Mouse (Mus musculus) embryonic facial prominence, embryonic 12.5 days (tissue): ENCODE data around the gene Hpf1. TPM values are rescaled to one million over a fixed set of nuclear protein-coding genes. Genes with fewer than 3 reads are reported as not detected.

Experiments used
- ATAC-seq: fragments of 200-750 bp; cut with Nextera tagmentation; 2 replicates; pipeline ENCODE4 v1.8.0; 2017; ENCODE audit not compliant: insufficient number of reproducible peaks, insufficient read depth, low FRiP score, low TSS enrichment
- H3K27ac ChIP-seq: fragments of 300-500 bp; sonication (generic); 2 replicates; pipeline ENCODE4 v1.5.1; 2016; ENCODE audit warnings: mild to moderate bottlenecking
- H3K27me3 ChIP-seq: fragments of 300-500 bp; sonication (generic); 2 replicates; pipeline ENCODE4 v1.6.1; 2016; ENCODE audit warnings: mild to moderate bottlenecking, moderate library complexity
- H3K36me3 ChIP-seq: fragments of 300-500 bp; sonication (generic); 2 replicates; pipeline ENCODE4 v1.6.1; 2016; ENCODE audit warnings: mild to moderate bottlenecking
- H3K4me1 ChIP-seq: fragments of 300-500 bp; sonication (generic); 2 replicates; pipeline ENCODE4 v1.6.1; 2016
- H3K4me2 ChIP-seq: fragments of 300-500 bp; sonication (generic); replicated peaks from 2 replicates; pipeline ENCODE4 v1.6.1; 2016; ENCODE audit warnings: mild to moderate bottlenecking, moderate library complexity
- H3K4me3 ChIP-seq: fragments of 300-500 bp; sonication (generic); 2 replicates; pipeline ENCODE4 v1.5.1; 2016; ENCODE audit warnings: mild to moderate bottlenecking
- H3K9ac ChIP-seq: fragments of 300-500 bp; sonication (generic); 2 replicates; pipeline ENCODE4 v1.6.1; 2016; ENCODE audit warnings: mild to moderate bottlenecking, moderate library complexity
- H3K9me3 ChIP-seq: fragments of 300-500 bp; sonication (generic); 2 replicates; pipeline ENCODE4 v1.6.1; 2016; ENCODE audit warnings: mild to moderate bottlenecking, moderate library complexity
- WGBS: fragments of 180-500 bp; shearing (Covaris S2); methylation state at CpG from one replicate; pipeline ENCODE4 v1.1.7; 2016; 5-methylcytosine and 5-hydroxymethylcytosine counted together
- polyA plus RNA-seq: library from polyadenylated mRNA; unstranded; fragments of >200 nt; fragmentation: Nextera tagmentation; extraction: Ambion mirVana; gene quantifications from 2 replicates; pipeline ENCODE4 v1.2.1, GENCODE M21; 2016

The Hpf1 gene
- polyA plus RNA-seq, 1 experiment from 2014 or later = 121 TPM

DNA sequence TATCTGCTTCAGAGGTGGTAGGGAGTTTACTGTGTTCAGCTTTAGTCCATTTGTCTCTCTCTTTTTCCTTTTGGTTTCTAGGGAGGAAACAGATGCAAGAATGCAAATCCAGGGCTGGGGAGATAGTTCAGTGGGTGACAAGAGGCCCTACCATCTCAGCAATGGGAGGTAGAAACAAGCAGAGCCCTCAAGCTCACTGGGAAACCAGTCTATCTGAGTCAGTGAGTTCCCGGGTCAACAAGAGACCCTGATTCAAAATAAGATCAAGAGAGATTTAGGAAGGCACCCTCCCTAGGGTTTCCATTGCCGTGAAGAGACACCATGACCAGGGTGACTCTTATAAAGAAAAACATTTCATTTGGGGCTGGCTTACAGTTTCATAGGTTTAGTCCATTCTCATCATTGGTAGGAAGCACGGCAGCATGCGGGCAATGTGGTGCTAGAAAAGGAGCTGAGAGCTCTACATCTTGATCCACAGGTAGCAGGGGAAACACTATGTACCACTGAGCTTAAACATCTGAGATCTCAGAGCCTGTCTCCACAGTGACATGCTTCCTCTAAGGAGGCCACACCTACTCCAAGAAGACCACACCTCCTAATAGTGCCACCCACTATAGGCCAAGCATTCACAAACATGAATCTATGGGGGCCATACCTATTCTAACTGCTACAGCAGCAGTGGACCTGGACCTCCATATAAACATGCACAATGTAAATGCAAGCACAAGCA is 21.8 kb upstream of the Hpf1 start:
- Histone ChIP-seq H3K4me3 (no peak overlapping the region), H3K4me1 (no peaks in the 10 kb centered on the region), H3K27ac (no peak overlapping the region), H3K9me3 (no peaks in the 10 kb centered on the region), H3K36me3 (no peaks in the 10 kb centered on the region), H3K27me3 (no peaks in the 10 kb centered on the region), H3K4me2 (no peak overlapping the region), H3K9ac (no peak overlapping the region)
- ATAC-seq = no peak
- WGBS = 88% methylated on average over 4 of the region's 4 CpGs

DNA sequence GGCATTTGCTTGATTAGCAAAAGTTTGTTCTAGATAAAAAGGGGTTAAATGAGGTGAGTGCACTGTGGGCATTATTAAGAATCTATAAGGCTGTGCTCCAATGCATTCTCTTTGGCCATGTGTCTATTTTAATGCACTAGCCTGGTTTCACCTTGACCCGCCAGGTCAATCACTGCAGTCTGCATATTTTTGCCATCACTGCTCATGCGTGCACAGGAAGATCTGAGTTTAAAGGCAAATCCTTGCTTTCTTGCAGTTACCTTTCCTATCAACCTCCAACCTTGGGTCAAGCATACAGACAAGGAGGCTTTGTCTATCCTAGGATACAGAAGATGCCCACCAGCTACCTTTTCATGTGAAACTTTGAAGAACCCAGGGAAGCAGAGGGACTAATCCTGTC is 20.5 kb upstream of the Hpf1 start:
- no peak for ATAC-seq
- 78% methylated on average over 2 of the region's 2 CpGs for WGBS
- Histone ChIP-seq H3K9ac (no peak overlapping the region), H3K36me3 (no peaks in the 10 kb centered on the region), H3K4me3 (no peak overlapping the region), H3K4me2 (no peak overlapping the region), H3K9me3 (no peaks in the 10 kb centered on the region), H3K27ac (no peak overlapping the region), H3K27me3 (no peaks in the 10 kb centered on the region), H3K4me1 (no peaks in the 10 kb centered on the region)

DNA sequence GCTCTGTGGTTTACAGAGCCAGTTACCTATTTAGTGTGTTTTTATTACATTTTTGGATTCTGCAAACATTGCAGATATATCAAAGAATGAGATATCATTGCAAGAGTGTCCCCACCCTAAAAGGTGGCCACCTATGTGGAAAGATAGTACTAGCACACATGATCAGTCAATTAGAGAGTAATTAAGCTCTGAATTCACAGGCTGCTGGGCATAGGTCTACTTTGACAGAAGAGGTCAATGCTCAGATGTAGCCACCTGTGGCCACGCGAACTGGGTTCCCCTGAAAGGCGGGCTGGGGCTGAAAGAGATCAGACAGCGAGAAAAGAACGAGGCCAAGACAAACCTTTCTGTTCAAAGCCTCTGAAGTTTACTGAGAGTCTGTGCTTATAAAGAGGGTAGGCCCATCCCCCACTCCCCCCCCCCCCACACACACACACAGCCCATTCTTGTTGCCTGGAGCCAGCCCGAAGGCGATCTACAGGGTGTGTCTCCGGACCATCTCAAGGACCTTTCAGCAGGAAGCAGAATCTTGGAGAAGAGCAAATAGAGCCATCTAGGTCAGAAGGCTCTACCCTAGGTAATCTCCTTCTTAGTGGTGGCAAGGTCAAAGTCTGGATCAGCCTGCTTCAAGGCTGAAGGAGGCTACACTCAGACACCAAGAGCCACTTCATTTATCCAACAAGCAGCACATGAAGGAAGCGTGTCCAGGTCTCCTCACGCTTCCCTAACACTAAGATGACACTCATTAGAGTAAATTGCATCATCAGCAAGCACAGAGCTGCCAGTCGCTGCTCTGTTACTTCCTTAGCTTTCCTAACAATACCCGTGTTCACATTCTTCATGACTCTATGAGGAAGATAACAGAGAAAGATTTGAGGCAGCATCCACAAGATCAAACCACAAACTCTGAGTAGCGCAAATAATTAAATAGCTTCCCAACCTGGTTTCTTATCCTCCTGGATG is 19.7 kb upstream of the Hpf1 start:
- no peaks in the 10 kb centered on the region for H3K4me1 ChIP-seq
- no peak overlapping the region for H3K9ac ChIP-seq
- WGBS = 89% methylated on average over 13 of the region's 13 CpGs
- ATAC-seq = no peak
- no peaks in the 10 kb centered on the region for H3K9me3 ChIP-seq
- H3K4me2 ChIP-seq = no peak overlapping the region
- H3K27ac ChIP-seq = no peak overlapping the region
- no peaks in the 10 kb centered on the region for H3K27me3 ChIP-seq
- H3K4me3 ChIP-seq = no peak overlapping the region
- no peaks in the 10 kb centered on the region for H3K36me3 ChIP-seq

DNA sequence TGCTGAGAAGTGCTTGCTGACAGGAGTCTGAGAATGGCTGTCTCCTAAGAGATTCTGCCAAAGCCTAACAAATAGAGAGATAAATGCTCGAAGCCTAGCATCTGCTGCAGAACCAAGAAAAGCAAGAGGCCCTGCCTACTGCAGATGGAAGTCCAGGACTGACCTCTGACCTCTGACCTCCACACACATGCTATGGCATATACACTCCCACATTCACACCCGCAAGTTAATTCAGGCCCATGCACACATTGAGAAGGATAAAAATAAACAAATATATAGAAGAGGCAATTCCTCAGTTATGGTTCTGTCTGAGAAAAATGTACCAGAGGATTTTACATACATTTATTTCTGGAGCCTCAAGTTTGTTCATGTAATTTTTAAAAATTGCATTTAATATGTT is 11.6 kb upstream of the Hpf1 start:
- no peak for ATAC-seq
- 76% methylated on average over 2 of the region's 2 CpGs for WGBS
- H3K27me3 ChIP-seq = no peaks in the 10 kb centered on the region
- H3K27ac ChIP-seq = no peak overlapping the region
- H3K4me2 ChIP-seq = no peak overlapping the region
- H3K36me3 ChIP-seq = no peaks in the 10 kb centered on the region
- no peak overlapping the region for H3K9ac ChIP-seq
- no peak overlapping the region for H3K4me3 ChIP-seq
- H3K4me1 ChIP-seq = no peaks in the 10 kb centered on the region
- no peaks in the 10 kb centered on the region for H3K9me3 ChIP-seq

DNA sequence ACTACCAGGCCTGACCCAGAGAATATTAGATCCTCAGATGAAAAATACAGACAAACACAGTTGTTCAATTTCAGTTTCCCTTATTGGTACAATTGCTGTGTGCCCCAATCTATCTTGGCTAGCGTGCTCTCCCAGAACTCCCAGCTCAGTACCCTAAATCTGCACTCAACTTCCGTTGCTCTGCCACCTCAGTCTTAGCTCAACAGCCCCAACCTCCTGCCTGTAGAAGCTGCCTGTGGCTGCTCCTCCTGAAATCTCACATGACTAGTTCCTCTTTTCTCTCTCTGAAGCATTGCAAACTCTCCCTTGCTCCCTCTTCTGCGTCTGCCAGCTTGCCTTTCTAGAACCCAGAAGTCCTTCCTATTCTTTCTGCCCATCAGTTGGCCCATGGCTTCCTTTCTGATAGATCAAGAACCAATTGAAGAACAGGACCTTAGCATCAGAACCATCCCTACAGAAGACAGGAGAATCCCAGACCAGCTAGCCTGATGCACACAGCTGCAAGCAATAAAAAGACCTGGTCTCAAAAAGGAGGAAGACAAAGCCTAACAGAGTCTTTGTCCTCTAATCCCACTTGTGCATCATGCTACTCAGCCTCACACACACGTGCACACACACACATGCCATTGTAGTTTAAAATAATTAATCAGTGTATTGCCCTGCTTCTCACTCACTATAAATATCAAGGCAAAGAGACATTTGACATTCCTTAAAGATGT is 6.6 kb upstream of the Hpf1 start:
- 78% methylated on average over 4 of the region's 4 CpGs for WGBS
- H3K4me3 ChIP-seq = no peak overlapping the region
- ATAC-seq = no peak
- no peaks in the 10 kb centered on the region for H3K27me3 ChIP-seq
- no peaks in the 10 kb centered on the region for H3K4me1 ChIP-seq
- H3K4me2 ChIP-seq = no peak overlapping the region
- H3K36me3 ChIP-seq = no peaks in the 10 kb centered on the region
- no peak overlapping the region for H3K9ac ChIP-seq
- no peaks in the 10 kb centered on the region for H3K9me3 ChIP-seq
- no peak overlapping the region for H3K27ac ChIP-seq

DNA sequence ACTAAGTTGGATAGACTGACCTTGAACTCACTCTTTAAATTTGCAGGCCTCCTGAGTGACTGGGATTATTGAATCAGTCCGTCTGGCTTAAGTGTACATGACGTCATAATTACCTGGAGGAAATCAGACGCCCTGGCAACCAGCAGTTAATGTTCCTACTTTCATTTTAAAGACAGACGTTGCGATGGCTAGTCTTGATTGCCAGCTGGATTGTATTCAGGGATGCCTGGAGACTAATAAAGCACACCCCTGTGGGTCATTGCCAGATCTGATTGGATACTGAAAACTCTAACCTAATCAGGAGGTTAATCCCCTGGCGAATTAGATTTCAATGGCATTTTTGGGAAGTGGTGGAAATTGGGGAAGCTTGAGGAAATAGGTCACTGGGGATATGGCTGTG is 3.5 kb upstream of the Hpf1 start:
- Histone ChIP-seq H3K4me2 (no peak overlapping the region), H3K9me3 (no peaks in the 10 kb centered on the region), H3K36me3 (no peaks in the 10 kb centered on the region), H3K4me3 (no peak overlapping the region), H3K27me3 (no peaks in the 10 kb centered on the region), H3K27ac (no peak overlapping the region), H3K4me1 (peaks cover 9% of the 10 kb centered on the region), H3K9ac (no peak overlapping the region)
- no peak for ATAC-seq
- 20% methylated on average over 6 of the region's 6 CpGs for WGBS

DNA sequence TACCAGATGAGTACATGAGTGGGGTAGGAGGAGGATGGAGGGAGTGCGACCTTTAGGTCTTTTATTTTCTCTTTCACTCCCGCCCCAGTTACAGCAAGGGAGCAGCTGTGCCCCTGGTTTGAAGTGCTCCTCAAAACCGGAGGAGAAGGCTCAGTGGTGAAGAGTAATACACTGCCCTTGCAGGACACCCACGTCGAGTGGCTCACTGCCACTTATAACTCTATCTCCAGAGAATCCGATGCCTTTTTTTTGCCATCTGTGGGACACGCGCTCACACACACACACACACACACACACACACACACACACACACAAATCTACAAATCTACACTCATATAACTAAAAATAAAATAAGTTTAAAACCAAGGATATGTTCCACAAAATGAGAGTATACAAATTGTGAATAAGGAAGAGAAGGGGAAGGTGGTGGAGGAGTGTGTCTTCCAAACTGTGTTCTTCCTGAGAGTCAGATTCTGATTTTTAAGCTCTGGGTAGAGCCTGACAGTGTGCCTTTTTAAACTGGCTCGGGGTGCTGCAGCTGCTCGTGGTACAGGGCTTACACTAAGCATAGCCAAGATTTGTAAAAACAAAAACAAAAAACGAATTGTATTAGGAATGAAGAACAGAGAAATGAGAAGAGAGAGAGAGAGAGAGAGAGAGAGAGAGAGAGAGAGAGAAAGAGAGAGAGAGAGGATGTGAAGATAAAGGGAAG is 931 bp upstream of the Hpf1 start:
- no peak overlapping the region for H3K9ac ChIP-seq
- ATAC-seq = no peak
- H3K27ac ChIP-seq = no peak overlapping the region
- 86% methylated on average over 11 of the region's 11 CpGs for WGBS
- peak overlapping the region; percentile 63; the same call in 1 of the 2 replicates for H3K4me2 ChIP-seq
- H3K9me3 ChIP-seq = no peaks in the 10 kb centered on the region
- H3K36me3 ChIP-seq = 0 out of 2 replicates have a peak, but pooled peaks cover 5% of the 10 kb centered on the region
- H3K27me3 ChIP-seq = no peaks in the 10 kb centered on the region
- H3K4me3 ChIP-seq = no peak overlapping the region
- H3K4me1 ChIP-seq = peaks cover 10% of the 10 kb centered on the region

DNA sequence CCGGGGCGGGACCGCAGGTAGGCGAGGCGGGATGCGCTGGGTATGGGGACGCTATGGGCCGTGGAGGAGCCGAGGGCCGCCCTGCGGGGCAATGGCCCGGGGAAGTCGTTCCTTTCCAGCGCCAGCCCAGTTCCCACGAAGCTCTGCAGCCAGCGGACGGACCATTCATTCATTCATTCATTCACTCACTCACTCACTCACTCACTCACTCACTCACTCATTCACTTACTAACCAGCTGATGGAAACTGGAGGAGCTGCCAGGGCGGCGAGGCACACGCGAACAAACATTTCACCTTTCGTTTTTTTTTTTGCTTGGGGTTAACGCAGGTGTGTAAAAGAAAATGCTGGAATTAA is 279 bp downstream of the Hpf1 start:
- H3K27ac ChIP-seq = no peak overlapping the region
- 3% methylated on average over 19 of the region's 23 CpGs for WGBS

DNA sequence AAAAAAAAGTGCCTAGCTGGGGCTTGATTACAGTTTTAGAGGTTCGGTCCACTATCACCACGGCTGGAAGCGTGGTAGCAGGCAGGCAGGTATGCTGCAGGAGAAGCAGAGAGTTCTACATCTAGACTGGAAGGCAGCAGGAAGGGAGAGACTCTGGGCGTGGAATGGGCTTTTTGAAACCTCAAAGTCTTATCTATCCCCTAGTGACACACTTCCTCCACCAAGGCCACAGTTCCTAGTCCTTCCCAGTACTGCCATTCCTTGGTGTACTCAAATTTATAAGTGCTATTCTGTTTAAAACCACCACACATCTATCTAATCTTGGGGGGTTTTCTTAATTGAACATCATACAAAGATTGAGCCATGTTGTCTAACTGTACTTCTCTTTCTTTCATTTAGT is 1.5 kb downstream of the Hpf1 start:
- no peak overlapping the region for H3K9ac ChIP-seq
- H3K9me3 ChIP-seq = no peaks in the 10 kb centered on the region
- H3K36me3 ChIP-seq = 0 out of 2 replicates have a peak, but pooled peaks cover 10% of the 10 kb centered on the region
- no peak for ATAC-seq
- peaks cover 10% of the 10 kb centered on the region for H3K4me1 ChIP-seq
- 0 out of 2 replicates have a peak overlapping the region, but pooled peaks have one; percentile 86 for H3K4me3 ChIP-seq
- H3K27me3 ChIP-seq = no peaks in the 10 kb centered on the region
- no peak overlapping the region for H3K27ac ChIP-seq
- 94% methylated on average over 4 of the region's 4 CpGs for WGBS
- peak overlapping the region; percentile 63 for H3K4me2 ChIP-seq

More for the DNA sequence above, 279 bp downstream of the Hpf1 start:
- Histone ChIP-seq H3K27me3 (no peaks in the 10 kb centered on the region), H3K4me1 (peaks cover 10% of the 10 kb centered on the region), H3K9ac (peak overlapping the region; percentile 62), H3K9me3 (no peaks in the 10 kb centered on the region), H3K4me2 (peak overlapping the region; percentile 63), H3K36me3 (0 out of 2 replicates have a peak, but pooled peaks cover 5% of the 10 kb centered on the region), H3K4me3 (peak overlapping the region; percentile 86)
- no peak for ATAC-seq

DNA sequence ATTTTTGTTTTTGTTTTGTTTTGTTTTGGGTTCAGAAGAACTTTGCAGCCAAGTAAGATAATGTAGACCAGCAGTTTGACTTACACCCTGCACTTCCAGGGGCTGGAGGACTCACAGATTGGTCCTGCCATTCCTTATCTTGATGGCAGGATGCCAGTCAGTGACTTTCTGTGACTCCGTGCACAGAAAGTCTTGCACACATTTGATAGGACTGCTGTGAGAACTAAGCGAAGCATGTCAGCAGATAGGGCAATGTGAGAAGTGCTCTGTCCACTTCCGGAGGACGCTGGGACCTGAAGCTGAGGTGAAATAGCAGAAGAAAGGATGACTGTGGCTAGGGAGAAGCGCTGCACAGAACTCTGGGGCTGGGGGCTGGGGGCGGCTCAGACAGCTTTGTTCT is 5.7 kb downstream of the Hpf1 start:
- no peak for ATAC-seq
- Histone ChIP-seq H3K36me3 (peaks cover 18% of the 10 kb centered on the region; the same call in 1 of the 2 replicates), H3K9ac (no peak overlapping the region), H3K27me3 (no peaks in the 10 kb centered on the region), H3K27ac (no peak overlapping the region), H3K4me3 (no peak overlapping the region), H3K4me2 (no peak overlapping the region), H3K9me3 (no peaks in the 10 kb centered on the region), H3K4me1 (peaks cover 9% of the 10 kb centered on the region)
- 89% methylated on average over 6 of the region's 6 CpGs for WGBS

DNA sequence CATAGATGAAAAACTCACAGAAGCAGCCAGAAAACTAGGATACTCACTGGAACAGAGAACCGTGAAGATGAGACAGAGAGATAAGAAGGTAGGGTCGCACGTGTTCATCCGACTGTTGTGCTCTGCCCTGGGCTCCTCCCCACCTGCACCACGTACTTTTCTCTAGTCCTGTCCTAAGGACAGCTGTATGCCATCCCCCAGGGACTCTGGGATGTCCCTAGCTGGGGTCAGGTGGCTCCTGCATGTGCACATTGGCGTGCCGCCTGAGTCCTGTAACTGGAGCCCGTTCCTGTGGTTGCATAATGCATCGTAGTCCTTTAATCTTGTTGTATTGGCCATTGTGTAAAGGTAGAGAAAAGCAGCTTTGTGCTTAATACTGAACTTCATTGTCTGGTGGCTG is 9.9 kb downstream of the Hpf1 start:
- 0 out of 2 replicates have a peak, but pooled peaks have one; percentile 64 for ATAC-seq
- H3K4me2 ChIP-seq = no peak overlapping the region
- no peaks in the 10 kb centered on the region for H3K9me3 ChIP-seq
- no peak overlapping the region for H3K27ac ChIP-seq
- H3K4me1 ChIP-seq = no peaks in the 10 kb centered on the region
- 64% methylated on average over 9 of the region's 9 CpGs for WGBS
- peaks cover 19% of the 10 kb centered on the region; the same call in 1 of the 2 replicates for H3K36me3 ChIP-seq
- H3K4me3 ChIP-seq = no peak overlapping the region
- no peak overlapping the region for H3K9ac ChIP-seq
- H3K27me3 ChIP-seq = no peaks in the 10 kb centered on the region
